Mouse (Mus musculus) lung, embryonic 14.5 days (tissue): ENCODE results near the gene Ebi3. TPM values are rescaled to one million over a fixed set of nuclear protein-coding genes. Genes with fewer than 3 reads are reported as not detected.
A peak's percentile ranks its signal among the peaks of the same experiment; 100 is the strongest.

Experiments
- ATAC-seq: fragments of 200-750 bp; cut with Nextera tagmentation; 2 replicates; pipeline ENCODE4 v1.8.0; 2017; ENCODE audit warnings: mild to moderate bottlenecking, moderate TSS enrichment, moderate library complexity; ENCODE audit not compliant: insufficient read depth
- DNase-seq: peaks from one replicate; pipeline ENCODE4 v3.0.0-alpha.2; 2015
- H3K27ac ChIP-seq: fragments of 300-500 bp; sonication (generic); 2 replicates; pipeline ENCODE4 v1.5.1; 2014; ENCODE audit warnings: low read depth, mild to moderate bottlenecking, moderate library complexity
- H3K27me3 ChIP-seq: fragments of 300-500 bp; sonication (generic); 2 replicates; pipeline ENCODE4 v1.6.1; 2014; ENCODE audit warnings: low read length, control low read depth; ENCODE audit not compliant: insufficient read depth
- H3K36me3 ChIP-seq: fragments of 300-500 bp; sonication (generic); 2 replicates; pipeline ENCODE4 v1.6.1; 2014; ENCODE audit warnings: control low read depth; ENCODE audit not compliant: insufficient read depth
- H3K4me1 ChIP-seq: fragments of 300-500 bp; sonication (generic); 2 replicates; pipeline ENCODE4 v1.6.1; 2014; ENCODE audit warnings: antibody characterized with exemption, control low read depth; ENCODE audit not compliant: insufficient read depth
- H3K4me2 ChIP-seq: fragments of 300-500 bp; sonication (generic); 2 replicates; pipeline ENCODE4 v1.6.1; 2014; ENCODE audit warnings: mild to moderate bottlenecking
- H3K4me3 ChIP-seq: fragments of 300-500 bp; sonication (generic); 2 replicates; pipeline ENCODE4 v1.5.1; 2014; ENCODE audit warnings: low read depth, low read length
- H3K9ac ChIP-seq: fragments of 300-500 bp; sonication (generic); 2 replicates; pipeline ENCODE4 v1.6.1; 2014
- H3K9me3 ChIP-seq: fragments of 300-500 bp; sonication (generic); 2 replicates; pipeline ENCODE4 v1.6.1; 2016; ENCODE audit warnings: low read depth, low read length, control low read depth
- CTCF ChIP-seq: IDR thresholded peaks from 2 replicates; pipeline ENCODE4 v1.5.1; 2016; ENCODE audit warnings: antibody characterized with exemption, low read depth
- WGBS: fragments of 180-500 bp; shearing (Covaris S2); extraction: QIAGEN DNeasy Blood & Tissue Kit; methylation state at CpG from one replicate; pipeline ENCODE4 v1.1.7; 2014; 5-methylcytosine and 5-hydroxymethylcytosine counted together
- polyA plus RNA-seq: library from polyadenylated mRNA; unstranded; fragments of >200 nt; fragmentation: Nextera tagmentation; extraction: Ambion mirVana; gene quantifications from 2 replicates; pipeline ENCODE4 v1.2.1, GENCODE M21; 2014

Ebi3 gene
- polyA plus RNA-seq, 1 experiment from 2014 or later: 1.7 TPM

GRCm38 (mm10) chr17:55952041-55952440 lies 399 bp upstream of the Ebi3 start:
- H3K4me2 ChIP-seq: no peak overlapping the region
- no peak overlapping the region for H3K27ac ChIP-seq
- TF ChIP-seq CTCF: no peak
- no peaks in the 10 kb centered on the region for H3K27me3 ChIP-seq
- no peak for DNase-seq
- no peak overlapping the region for H3K9ac ChIP-seq
- no peaks in the 10 kb centered on the region for H3K36me3 ChIP-seq
- ATAC-seq: no peak
- H3K4me1 ChIP-seq: no peaks in the 10 kb centered on the region
- H3K4me3 ChIP-seq: no peak overlapping the region
- no peaks in the 10 kb centered on the region for H3K9me3 ChIP-seq

GRCm38 (mm10) chr17:55953751-55954150 lies 1.3 kb downstream of the Ebi3 start:
- ATAC-seq (no peak), DNase-seq (no peak)
- no peak overlapping the region for H3K27ac ChIP-seq
- H3K4me3 ChIP-seq: no peak overlapping the region
- TF ChIP-seq CTCF: no peak
- H3K36me3 ChIP-seq: no peaks in the 10 kb centered on the region
- no peak overlapping the region for H3K9ac ChIP-seq
- no peaks in the 10 kb centered on the region for H3K4me1 ChIP-seq
- no peaks in the 10 kb centered on the region for H3K9me3 ChIP-seq
- H3K4me2 ChIP-seq: no peak overlapping the region
- no peaks in the 10 kb centered on the region for H3K27me3 ChIP-seq
- WGBS: 69% methylated on average over 6 of the region's 6 CpGs

GRCm38 (mm10) chr17:55954229-55954628 lies 1.8 kb downstream of the Ebi3 start:
- Histone ChIP-seq H3K4me3 (no peak overlapping the region), H3K4me1 (no peaks in the 10 kb centered on the region), H3K36me3 (no peaks in the 10 kb centered on the region), H3K27me3 (no peaks in the 10 kb centered on the region), H3K9me3 (no peaks in the 10 kb centered on the region), H3K9ac (no peak overlapping the region), H3K27ac (no peak overlapping the region), H3K4me2 (no peak overlapping the region)
- ATAC-seq (no peak), DNase-seq (no peak)
- 34% methylated on average over 16 of the region's 16 CpGs for WGBS
- no peak for TF ChIP-seq CTCF

- Histone ChIP-seq H3K4me2 (peak overlapping the region; percentile 63), H3K9me3 (no peaks in the 10 kb centered on the region), H3K9ac (peak overlapping the region; percentile 16; the same call in 1 of the 2 replicates), H3K4me3 (peak overlapping the region; percentile 35), H3K27me3 (no peaks in the 10 kb centered on the region), H3K4me1 (no peaks in the 10 kb centered on the region), H3K27ac (no peak overlapping the region), H3K36me3 (0 out of 2 replicates have a peak, but pooled peaks cover 3% of the 10 kb centered on the region)
- DNase-seq: peak; percentile 77
- WGBS: 1% methylated on average over 26 of the region's 26 CpGs
- TF ChIP-seq CTCF: no peak
- 0 out of 2 replicates have a peak, but pooled peaks have one; percentile 2 for ATAC-seq
Observed at GRCm38 (mm10) chr17:55956129-55956528, 3.7 kb downstream of the Ebi3 start.

- Histone ChIP-seq H3K4me3 (peak overlapping the region; percentile 35), H3K27me3 (no peaks in the 10 kb centered on the region), H3K36me3 (0 out of 2 replicates have a peak, but pooled peaks cover 3% of the 10 kb centered on the region), H3K9me3 (no peaks in the 10 kb centered on the region), H3K4me2 (peak overlapping the region; percentile 63), H3K9ac (no peak overlapping the region), H3K4me1 (no peaks in the 10 kb centered on the region), H3K27ac (no peak overlapping the region)
- DNase-seq (no peak), ATAC-seq (no peak)
- TF ChIP-seq CTCF: no peak
- WGBS: 37% methylated on average over 6 of the region's 6 CpGs
Observed at GRCm38 (mm10) chr17:55956591-55956990, 4.2 kb downstream of the Ebi3 start.

GRCm38 (mm10) chr17:55957168-55957567 lies 4.7 kb downstream of the Ebi3 start:
- no peak overlapping the region for H3K4me3 ChIP-seq
- peak; percentile 84 for TF ChIP-seq CTCF
- WGBS: 14% methylated on average over 9 of the region's 9 CpGs
- no peak overlapping the region for H3K4me2 ChIP-seq
- H3K27me3 ChIP-seq: no peaks in the 10 kb centered on the region
- no peak overlapping the region for H3K9ac ChIP-seq
- H3K36me3 ChIP-seq: peaks cover 8% of the 10 kb centered on the region; the same call in 1 of the 2 replicates
- peak; percentile 21; the same call in 1 of the 2 replicates for ATAC-seq
- peak; percentile 90 for DNase-seq
- no peaks in the 10 kb centered on the region for H3K4me1 ChIP-seq
- H3K27ac ChIP-seq: no peak overlapping the region
- no peaks in the 10 kb centered on the region for H3K9me3 ChIP-seq

GRCm38 (mm10) chr17:55957726-55958583 lies 5.5 kb downstream of the Ebi3 start:
- Histone ChIP-seq H3K4me2 (peak overlapping the region; percentile 85), H3K36me3 (peaks cover 12% of the 10 kb centered on the region; the same call in 1 of the 2 replicates)
- no peak for ATAC-seq

More at GRCm38 (mm10) chr17:55957726-55958583, 5.5 kb downstream of the Ebi3 start:
- H3K27ac ChIP-seq: no peak overlapping the region
- no peak for DNase-seq
- H3K27me3 ChIP-seq: no peaks in the 10 kb centered on the region
- H3K9me3 ChIP-seq: no peaks in the 10 kb centered on the region
- TF ChIP-seq CTCF: no peak
- 76% methylated on average over 13 of the region's 13 CpGs for WGBS
- H3K4me1 ChIP-seq: no peaks in the 10 kb centered on the region
- H3K9ac ChIP-seq: peak overlapping the region; percentile 58
- H3K4me3 ChIP-seq: peak overlapping the region; percentile 53
